Mouse (Mus musculus) adrenal gland, adult 8-10 months (tissue): Measurements from ENCODE around the gene Rps27. TPM values are rescaled to one million over a fixed set of nuclear protein-coding genes. Genes with fewer than 3 reads are reported as not detected.
A peak's percentile ranks its signal among the peaks of the same experiment; 100 is the strongest.
"Not testable (repeated sequence)": the region's sequence is repeated elsewhere in the genome, so short reads cannot be mapped to it uniquely, and the experiment has no call there.

Experiments used
- DNase-seq: peaks from one replicate; pipeline ENCODE4 v3.0.0; 2022
- total RNA-seq, 4 experiments: library from RNA; stranded (reverse); gene quantifications; 2 replicates each; pipeline ENCODE4 v1.2.4; 2022

Rps27 gene
- total RNA-seq, result 1,000 to 10,000 TPM; 1,658 to 2,346 (median 2,053) TPM

GRCm38 (mm10) chr3:90213377-90213866 is at the start of gene Rps27, which contains the start of gene Rab13:
Gene Rps27 (minus strand): TSS chr3:90213651.
Gene Rab13 (plus strand): TSS chr3:90213695.
- peak; percentile 89 for DNase-seq

- no peak for DNase-seq
Measured at GRCm38 (mm10) chr3:90258521-90258920, 45.1 kb upstream of the Rps27 start.

GRCm38 (mm10) chr3:90256731-90257530 is 43.5 kb upstream of the Rps27 start:
- no peak for DNase-seq

- no peak for DNase-seq
Measured at GRCm38 (mm10) chr3:90255784-90256353, 42.4 kb upstream of the Rps27 start.

- DNase-seq, result no peak
Measured at GRCm38 (mm10) chr3:90255194-90255565, 41.7 kb upstream of the Rps27 start.

- DNase-seq, result no peak
Measured at GRCm38 (mm10) chr3:90254419-90255193, 41.2 kb upstream of the Rps27 start.

- DNase-seq, result peak; percentile 98
Measured at GRCm38 (mm10) chr3:90253653-90254418, 40.4 kb upstream of the Rps27 start, which contains the start of gene Crtc2. Gene Crtc2 (plus strand): TSS chr3:90254163.

GRCm38 (mm10) chr3:90253174-90253573 is 39.7 kb upstream of the Rps27 start:
- DNase-seq, result not testable (repeated sequence)

- DNase-seq, result not testable (repeated sequence)
Measured at GRCm38 (mm10) chr3:90252659-90253058, 39.2 kb upstream of the Rps27 start.

GRCm38 (mm10) chr3:90251731-90252226 is 38.3 kb upstream of the Rps27 start:
- DNase-seq, result not testable (repeated sequence)

GRCm38 (mm10) chr3:90250791-90251190 is 37.3 kb upstream of the Rps27 start:
- DNase-seq, result no peak

- DNase-seq, result peak; percentile 51
Measured at GRCm38 (mm10) chr3:90248746-90249100, 35.3 kb upstream of the Rps27 start.

GRCm38 (mm10) chr3:90247960-90248745 is 34.7 kb upstream of the Rps27 start, which contains the start of gene Slc39a1:
Gene Slc39a1 (plus strand): TSS chr3:90248172.
- peak; percentile 92 for DNase-seq

- no peak for DNase-seq
Measured at GRCm38 (mm10) chr3:90247630-90247959, 34.1 kb upstream of the Rps27 start.

- DNase-seq, result no peak
Measured at GRCm38 (mm10) chr3:90245406-90245805, 32.0 kb upstream of the Rps27 start.

GRCm38 (mm10) chr3:90242984-90243775 is 29.7 kb upstream of the Rps27 start, which contains the start of gene Creb3l4:
Gene Creb3l4 (minus strand): TSS chr3:90243512.
- no peak for DNase-seq

- DNase-seq, result no peak
Measured at GRCm38 (mm10) chr3:90241669-90242358, 28.4 kb upstream of the Rps27 start.

- no peak for DNase-seq
Measured at GRCm38 (mm10) chr3:90241251-90241650, 27.8 kb upstream of the Rps27 start.

- peak; percentile 94 for DNase-seq
Measured at GRCm38 (mm10) chr3:90231507-90232333, 18.3 kb upstream of the Rps27 start, which contains the start of gene Jtb. Gene Jtb (plus strand): TSS chr3:90231597.
